Mouse (Mus musculus): Measurements from ENCODE around the gene Cadm1.

DNA sequence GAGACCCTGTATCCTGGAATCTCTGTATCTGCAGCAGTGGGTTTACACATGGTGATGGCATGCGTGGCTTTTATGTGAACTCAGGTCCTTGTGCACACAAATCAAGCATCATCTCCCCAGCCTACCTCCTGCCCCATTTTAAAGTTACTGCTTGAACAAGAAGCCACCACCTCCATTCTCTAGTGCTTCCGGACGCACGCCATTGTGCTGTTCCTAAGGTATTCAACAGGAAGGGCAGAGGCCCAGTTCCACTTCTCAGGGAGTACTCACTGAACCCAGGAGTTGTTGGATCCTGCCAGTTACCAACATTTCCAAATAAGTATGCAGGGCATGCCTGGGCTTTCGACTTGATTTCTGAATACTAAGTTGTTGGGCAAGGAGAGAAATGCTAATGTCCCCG is 49.5 kb downstream of the Cadm1 start:
- TF ChIP-seq CTCF (IDR thresholded peaks at IDR 0.05), result no peak
- TF ChIP-seq EP300 (IDR thresholded peaks at IDR 0.05), result no peak
